Mouse (Mus musculus) forebrain, embryonic 13.5 days (tissue): ENCODE measurements at regions not wholly inside any gene's neighbourhood (a gene's known extent, or its start where the extent isn't known, plus 50 kb on each side); places are given as distances from the start of the nearest gene placed in this dataset.

Source experiments
- ATAC-seq: fragments of 200-750 bp; cut with Nextera tagmentation; 2 replicates; pipeline ENCODE4 v1.8.0; 2017
- H3K27ac ChIP-seq: fragments of 300-500 bp; sonication (generic); 2 replicates; pipeline ENCODE4 v1.5.1; 2015; ENCODE audit warnings: inconsistent platforms, mild to moderate bottlenecking, moderate library complexity
- H3K27me3 ChIP-seq: fragments of 300-500 bp; sonication (generic); 2 replicates; pipeline ENCODE4 v1.6.1; 2015; ENCODE audit warnings: mild to moderate bottlenecking, inconsistent platforms
- H3K36me3 ChIP-seq: fragments of 300-500 bp; sonication (generic); 2 replicates; pipeline ENCODE4 v1.6.1; 2015; ENCODE audit warnings: mild to moderate bottlenecking, inconsistent platforms; ENCODE audit not compliant: poor library complexity, severe bottlenecking
- H3K4me1 ChIP-seq: fragments of 300-500 bp; sonication (generic); 2 replicates; pipeline ENCODE4 v1.6.1; 2015; ENCODE audit warnings: inconsistent platforms
- H3K4me2 ChIP-seq: fragments of 300-500 bp; sonication (generic); 2 replicates; pipeline ENCODE4 v1.6.1; 2015; ENCODE audit warnings: inconsistent platforms, mild to moderate bottlenecking, moderate library complexity
- H3K4me3 ChIP-seq: fragments of 300-500 bp; sonication (generic); 2 replicates; pipeline ENCODE4 v1.5.1; 2015; ENCODE audit warnings: mild to moderate bottlenecking, inconsistent platforms
- H3K9ac ChIP-seq: fragments of 300-500 bp; sonication (generic); 2 replicates; pipeline ENCODE4 v1.6.1; 2015; ENCODE audit warnings: mild to moderate bottlenecking, inconsistent platforms
- H3K9me3 ChIP-seq: fragments of 300-500 bp; sonication (generic); replicated peaks from 2 replicates; pipeline ENCODE4 v1.6.1; 2016; ENCODE audit warnings: inconsistent platforms
- WGBS: fragments of 180-500 bp; shearing (Covaris S2); methylation state at CpG from one replicate; pipeline ENCODE4 v1.1.7; 2015; 5-methylcytosine and 5-hydroxymethylcytosine counted together

- Histone ChIP-seq H3K27me3 (no peaks in the 10 kb centered on the region), H3K9me3 (no peaks in the 10 kb centered on the region), H3K4me3 (no peak overlapping the region), H3K36me3 (no peaks in the 10 kb centered on the region), H3K27ac (no peak overlapping the region), H3K4me2 (no peak overlapping the region), H3K4me1 (no peaks in the 10 kb centered on the region), H3K9ac (no peak overlapping the region)
- WGBS = 88% methylated on average over 4 of the region's 4 CpGs
- no peak; the same call in 1 of the 2 replicates for ATAC-seq
These were observed 353.1 kb upstream of the Klhl1 start for GRCm38 (mm10) chr14:96871969-96872368.

DNA sequence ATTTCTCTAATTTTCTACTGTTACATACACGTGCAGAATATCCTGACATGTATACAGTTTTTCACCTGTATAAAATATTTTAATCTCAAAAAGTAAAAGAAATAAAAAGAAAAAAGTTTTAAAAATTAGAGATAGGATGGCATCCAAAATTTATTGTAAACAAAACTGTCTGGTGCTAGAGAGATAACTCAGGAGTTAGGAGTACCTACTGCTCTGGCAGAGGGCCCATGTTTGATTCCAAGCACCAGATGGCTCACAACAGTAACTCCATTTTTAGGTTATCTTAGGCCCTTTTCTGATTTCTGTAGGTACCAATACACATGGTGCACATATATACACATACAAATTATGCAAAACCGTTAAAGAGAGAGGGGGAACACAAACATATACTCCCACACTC lies 320.0 kb upstream of the Klhl1 start:
- Histone ChIP-seq H3K4me1 (no peaks in the 10 kb centered on the region), H3K4me2 (no peak overlapping the region), H3K27ac (no peak overlapping the region), H3K27me3 (no peaks in the 10 kb centered on the region), H3K9ac (no peak overlapping the region), H3K36me3 (no peaks in the 10 kb centered on the region), H3K9me3 (no peaks in the 10 kb centered on the region), H3K4me3 (no peak overlapping the region)
- no peak for ATAC-seq
- 83% methylated on average over 2 of the region's 2 CpGs for WGBS

- no peak overlapping the region for H3K4me2 ChIP-seq
- no peak overlapping the region for H3K9ac ChIP-seq
- WGBS = 80% methylated on average over 1 of the region's 1 CpGs
- no peak overlapping the region for H3K27ac ChIP-seq
- H3K9me3 ChIP-seq = no peaks in the 10 kb centered on the region
- no peaks in the 10 kb centered on the region for H3K27me3 ChIP-seq
- H3K4me1 ChIP-seq = no peaks in the 10 kb centered on the region
- no peak overlapping the region for H3K4me3 ChIP-seq
- ATAC-seq = no peak
- no peaks in the 10 kb centered on the region for H3K36me3 ChIP-seq
These were observed 306.2 kb upstream of the Klhl1 start for GRCm38 (mm10) chr14:96825083-96825482.

DNA sequence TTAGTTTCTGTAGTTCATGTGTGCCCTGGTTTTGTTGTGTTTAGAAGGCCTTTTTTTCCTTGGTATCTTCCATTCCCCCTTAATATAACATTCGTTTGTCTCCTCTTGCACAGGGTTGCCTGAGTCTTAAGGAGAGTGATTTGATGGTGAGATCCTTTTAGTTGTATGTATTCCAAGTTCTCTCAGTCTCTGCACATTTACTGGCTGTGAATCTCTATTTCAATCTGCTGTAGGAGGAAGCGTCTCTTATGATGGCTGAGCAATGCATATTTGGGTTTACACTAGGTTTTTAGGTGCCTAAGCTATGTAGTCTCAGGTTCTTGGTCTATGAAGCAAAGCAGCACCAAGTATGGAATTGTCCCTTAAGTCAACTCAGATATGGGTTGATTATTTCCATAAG lies 296.8 kb upstream of the Klhl1 start:
- Histone ChIP-seq H3K9me3 (no peaks in the 10 kb centered on the region), H3K4me3 (no peak overlapping the region), H3K4me2 (no peak overlapping the region), H3K9ac (no peak overlapping the region), H3K27ac (no peak overlapping the region), H3K36me3 (no peaks in the 10 kb centered on the region), H3K4me1 (no peaks in the 10 kb centered on the region), H3K27me3 (no peaks in the 10 kb centered on the region)
- WGBS = 90% methylated on average over 2 of the region's 2 CpGs
- ATAC-seq = no peak

DNA sequence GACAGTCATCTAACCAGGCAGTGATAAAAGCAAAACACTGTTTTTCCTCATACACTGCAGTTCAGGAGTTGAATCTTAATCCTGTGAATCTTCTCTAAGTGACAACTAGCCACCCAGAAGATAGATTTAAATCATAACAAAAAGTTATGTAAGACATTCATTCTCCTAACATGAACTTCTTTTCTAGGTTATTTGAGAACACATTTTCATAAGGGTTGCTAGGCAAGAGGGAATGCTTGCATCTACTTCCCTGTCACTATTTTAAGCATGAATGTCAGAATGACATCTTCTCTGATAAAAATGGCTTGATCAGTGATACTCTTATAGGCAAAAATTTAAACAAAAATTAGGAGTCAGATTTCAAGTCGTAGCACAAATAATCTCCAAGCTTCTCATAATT lies 286.4 kb upstream of the Klhl1 start:
- Histone ChIP-seq H3K9me3 (no peaks in the 10 kb centered on the region), H3K4me2 (no peak overlapping the region), H3K9ac (no peak overlapping the region), H3K27ac (no peak overlapping the region), H3K36me3 (no peaks in the 10 kb centered on the region), H3K4me3 (no peak overlapping the region), H3K27me3 (no peaks in the 10 kb centered on the region), H3K4me1 (no peaks in the 10 kb centered on the region)
- ATAC-seq = no peak
- WGBS = 77% methylated on average over 1 of the region's 1 CpGs

- Histone ChIP-seq H3K4me1 (no peaks in the 10 kb centered on the region), H3K27ac (no peak overlapping the region), H3K27me3 (no peaks in the 10 kb centered on the region), H3K4me3 (no peak overlapping the region), H3K9ac (no peak overlapping the region), H3K9me3 (no peaks in the 10 kb centered on the region), H3K4me2 (no peak overlapping the region), H3K36me3 (no peaks in the 10 kb centered on the region)
- 88% methylated on average over 1 of the region's 1 CpGs for WGBS
- ATAC-seq = no peak
These were observed 275.9 kb upstream of the Klhl1 start for GRCm38 (mm10) chr14:96794806-96795205.

- Histone ChIP-seq H3K4me2 (no peak overlapping the region), H3K27ac (no peak overlapping the region), H3K9me3 (no peaks in the 10 kb centered on the region), H3K4me1 (no peaks in the 10 kb centered on the region), H3K4me3 (no peak overlapping the region), H3K36me3 (no peaks in the 10 kb centered on the region), H3K9ac (no peak overlapping the region), H3K27me3 (no peaks in the 10 kb centered on the region)
- 72% methylated on average over 3 of the region's 3 CpGs for WGBS
- ATAC-seq = no peak
These were observed 269.0 kb upstream of the Klhl1 start for GRCm38 (mm10) chr14:96787917-96788316.

DNA sequence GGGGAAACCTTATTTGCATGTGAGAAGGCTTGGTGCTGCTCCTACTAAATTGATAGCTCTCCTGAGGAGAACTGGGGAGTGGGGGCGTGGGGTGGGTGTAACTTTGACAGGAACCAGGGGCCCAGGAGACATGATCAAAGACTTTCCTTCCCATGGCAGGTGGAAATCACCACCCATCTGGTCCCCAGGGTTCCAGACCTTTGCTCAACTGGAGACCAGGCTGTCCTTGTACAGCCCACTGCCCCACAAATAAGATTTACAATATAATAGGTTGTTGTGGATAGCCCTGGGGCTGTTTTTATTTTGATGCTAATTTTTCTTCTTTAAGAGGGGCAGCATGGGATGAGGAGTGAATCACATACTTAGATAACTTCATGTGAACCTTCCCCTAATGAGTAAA lies 268.4 kb upstream of the Klhl1 start:
- H3K36me3 ChIP-seq = no peaks in the 10 kb centered on the region
- no peak for ATAC-seq
- H3K27ac ChIP-seq = no peak overlapping the region
- H3K4me3 ChIP-seq = no peak overlapping the region
- no peak overlapping the region for H3K4me2 ChIP-seq
- H3K4me1 ChIP-seq = no peaks in the 10 kb centered on the region
- H3K9ac ChIP-seq = no peak overlapping the region
- no peaks in the 10 kb centered on the region for H3K27me3 ChIP-seq
- no peaks in the 10 kb centered on the region for H3K9me3 ChIP-seq
- WGBS = 41% methylated on average over 1 of the region's 1 CpGs

GRCm38 (mm10) chr14:96775801-96776200 lies 256.9 kb upstream of the Klhl1 start:
- H3K27me3 ChIP-seq = no peaks in the 10 kb centered on the region
- no peaks in the 10 kb centered on the region for H3K4me1 ChIP-seq
- H3K27ac ChIP-seq = no peak overlapping the region
- no peaks in the 10 kb centered on the region for H3K36me3 ChIP-seq
- H3K9ac ChIP-seq = no peak overlapping the region
- H3K9me3 ChIP-seq = no peaks in the 10 kb centered on the region
- WGBS = 79% methylated on average over 1 of the region's 1 CpGs
- ATAC-seq = no peak
- H3K4me2 ChIP-seq = no peak overlapping the region
- H3K4me3 ChIP-seq = no peak overlapping the region

- H3K27me3 ChIP-seq = no peaks in the 10 kb centered on the region
- no peak overlapping the region for H3K4me3 ChIP-seq
- H3K9me3 ChIP-seq = no peaks in the 10 kb centered on the region
- H3K36me3 ChIP-seq = no peaks in the 10 kb centered on the region
- no peak overlapping the region for H3K9ac ChIP-seq
- no peaks in the 10 kb centered on the region for H3K4me1 ChIP-seq
- no peak overlapping the region for H3K27ac ChIP-seq
- 95% methylated on average over 8 of the region's 8 CpGs for WGBS
- ATAC-seq = no peak
- no peak overlapping the region for H3K4me2 ChIP-seq
These were observed 241.7 kb upstream of the Klhl1 start for GRCm38 (mm10) chr14:96760591-96760990.

GRCm38 (mm10) chr14:96733211-96733610 lies 214.3 kb upstream of the Klhl1 start:
- Histone ChIP-seq H3K36me3 (no peaks in the 10 kb centered on the region), H3K4me2 (no peak overlapping the region), H3K4me1 (no peaks in the 10 kb centered on the region), H3K9me3 (no peaks in the 10 kb centered on the region), H3K27me3 (no peaks in the 10 kb centered on the region), H3K27ac (no peak overlapping the region), H3K9ac (no peak overlapping the region), H3K4me3 (no peak overlapping the region)
- WGBS = 85% methylated on average over 4 of the region's 4 CpGs
- no peak for ATAC-seq

DNA sequence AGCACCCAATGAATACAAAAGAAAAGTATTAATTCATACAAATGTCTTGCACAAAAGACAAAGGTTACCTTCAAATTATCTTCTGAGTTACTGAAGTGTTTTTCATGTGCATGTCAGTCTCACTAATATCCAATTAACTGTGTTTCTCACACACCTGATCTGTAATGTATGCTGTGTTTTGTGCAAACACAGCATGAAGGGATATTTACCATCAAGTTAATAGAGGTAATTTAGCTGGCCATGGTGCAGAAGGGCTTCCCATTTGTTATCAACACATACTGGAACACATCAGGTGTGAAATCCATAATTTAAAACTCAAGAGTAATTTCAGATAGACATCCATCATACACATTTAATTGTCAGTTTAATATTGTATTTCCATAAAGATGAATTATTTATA lies 178.2 kb upstream of the Klhl1 start:
- H3K4me2 ChIP-seq = no peak overlapping the region
- H3K27me3 ChIP-seq = no peaks in the 10 kb centered on the region
- no peak for ATAC-seq
- H3K4me3 ChIP-seq = no peak overlapping the region
- no peaks in the 10 kb centered on the region for H3K4me1 ChIP-seq
- H3K9me3 ChIP-seq = no peaks in the 10 kb centered on the region
- H3K36me3 ChIP-seq = no peaks in the 10 kb centered on the region
- H3K27ac ChIP-seq = no peak overlapping the region
- H3K9ac ChIP-seq = no peak overlapping the region

DNA sequence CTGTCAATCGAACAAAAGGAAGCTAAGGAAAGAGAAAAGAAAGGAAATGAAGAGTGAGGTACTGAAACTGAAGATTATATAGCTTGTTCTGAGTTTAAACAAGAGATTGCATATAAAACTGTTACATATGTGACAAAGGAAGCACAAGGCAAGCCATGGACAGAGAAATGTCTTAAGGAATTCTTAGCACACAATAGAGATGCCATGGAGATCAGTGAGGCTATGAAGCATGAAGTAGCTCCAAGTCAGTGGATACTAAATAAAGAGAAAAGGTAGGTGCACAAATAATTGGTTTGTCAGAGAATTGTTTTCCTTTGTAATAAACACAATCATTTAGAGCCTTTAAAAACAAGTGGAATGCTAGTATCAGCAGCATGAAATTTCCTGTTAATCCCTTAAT lies 172.0 kb upstream of the Klhl1 start:
- Histone ChIP-seq H3K4me1 (no peaks in the 10 kb centered on the region), H3K9ac (no peak overlapping the region), H3K27me3 (no peaks in the 10 kb centered on the region), H3K9me3 (no peaks in the 10 kb centered on the region), H3K36me3 (no peaks in the 10 kb centered on the region), H3K4me3 (no peak overlapping the region), H3K4me2 (no peak overlapping the region), H3K27ac (no peak overlapping the region)
- no peak for ATAC-seq
- WGBS = 77% methylated on average over 1 of the region's 1 CpGs
